Mouse (Mus musculus): ENCODE data around the gene Ripply3.

Gene Ripply3

GRCm38 (mm10) chr16:94327781-94328711 is at the start of gene Ripply3:
Gene Ripply3, plus strand, starts transcription at chr16:94328420.
- in situ Hi-C loops (cut with MboI, MseI) = no loop called here

GRCm38 (mm10) chr16:94283972-94284371 is 44.2 kb upstream of the Ripply3 start:
- in situ Hi-C loops (cut with MboI, MseI) = no loop called here

GRCm38 (mm10) chr16:94287826-94288225 is 40.4 kb upstream of the Ripply3 start:
- in situ Hi-C loops (cut with MboI, MseI) = no loop called here

- in situ Hi-C loops (cut with MboI, MseI) = no loop called here
Observed at GRCm38 (mm10) chr16:94289138-94290072, 38.8 kb upstream of the Ripply3 start.

GRCm38 (mm10) chr16:94290073-94290999 is 37.9 kb upstream of the Ripply3 start:
- in situ Hi-C loops (cut with MboI, MseI) = no loop called here

- in situ Hi-C loops (cut with MboI, MseI) = no loop called here
Observed at GRCm38 (mm10) chr16:94291141-94291540, 37.1 kb upstream of the Ripply3 start.

- in situ Hi-C loops (cut with MboI, MseI) = no loop called here
Observed at GRCm38 (mm10) chr16:94298081-94298480, 30.1 kb upstream of the Ripply3 start.

GRCm38 (mm10) chr16:94299210-94299609 is 29.0 kb upstream of the Ripply3 start:
- in situ Hi-C loops (cut with MboI, MseI) = no loop called here

GRCm38 (mm10) chr16:94301194-94301593 is 27.0 kb upstream of the Ripply3 start:
- in situ Hi-C loops (cut with MboI, MseI) = no loop called here

- in situ Hi-C loops (cut with MboI, MseI) = no loop called here
Observed at GRCm38 (mm10) chr16:94301696-94302095, 26.5 kb upstream of the Ripply3 start.

GRCm38 (mm10) chr16:94302274-94303202 is 25.7 kb upstream of the Ripply3 start:
- in situ Hi-C loops (cut with MboI, MseI) = no loop called here

- in situ Hi-C loops (cut with MboI, MseI) = no loop called here
Observed at GRCm38 (mm10) chr16:94303203-94303535, 25.1 kb upstream of the Ripply3 start.

- in situ Hi-C loops (cut with MboI, MseI) = no loop called here
Observed at GRCm38 (mm10) chr16:94307526-94307925, 20.7 kb upstream of the Ripply3 start.

- in situ Hi-C loops (cut with MboI, MseI) = no loop called here
Observed at GRCm38 (mm10) chr16:94307942-94308341, 20.3 kb upstream of the Ripply3 start.

- in situ Hi-C loops (cut with MboI, MseI) = no loop called here
Observed at GRCm38 (mm10) chr16:94309025-94309424, 19.2 kb upstream of the Ripply3 start.

- in situ Hi-C loops (cut with MboI, MseI) = no loop called here
Observed at GRCm38 (mm10) chr16:94311416-94311815, 16.8 kb upstream of the Ripply3 start.

- in situ Hi-C loops (cut with MboI, MseI) = no loop called here
Observed at GRCm38 (mm10) chr16:94311931-94312330, 16.3 kb upstream of the Ripply3 start.

GRCm38 (mm10) chr16:94312663-94313228 is 15.5 kb upstream of the Ripply3 start:
- in situ Hi-C loops (cut with MboI, MseI) = no loop called here

- in situ Hi-C loops (cut with MboI, MseI) = no loop called here
Observed at GRCm38 (mm10) chr16:94313229-94314030, 14.8 kb upstream of the Ripply3 start, which contains the start of gene Hlcs. Gene Hlcs, minus strand, starts transcription at chr16:94313571.
